Mouse (Mus musculus): ENCODE measurements at regions not wholly inside any gene's neighbourhood (a gene's known extent, or its start where the extent isn't known, plus 50 kb on each side); places are given as distances from the start of the nearest gene placed in this dataset.
A peak's percentile ranks its signal among the peaks of the same experiment; 100 is the strongest.

DNA sequence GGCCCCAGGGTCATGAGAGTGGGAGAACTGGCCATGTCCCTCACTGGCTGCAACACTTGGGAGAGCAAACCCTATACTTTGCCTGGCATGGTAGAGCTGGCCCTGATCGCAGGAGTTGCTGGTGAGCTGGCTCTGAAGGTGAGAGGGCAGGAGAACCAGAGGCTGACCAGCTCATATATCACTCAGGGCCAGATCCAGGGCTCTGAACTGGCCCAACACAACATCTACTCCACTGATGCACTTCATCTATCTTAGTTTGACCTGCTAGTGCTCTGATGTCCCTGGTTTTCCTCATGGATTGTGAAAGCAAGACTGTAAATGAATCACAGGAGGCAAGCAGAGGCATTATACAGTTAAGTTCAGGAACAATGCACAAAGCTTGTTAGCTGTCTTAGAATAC is 137.6 kb upstream of the Mctp2 start:
- DNase-seq (ENCODE audit: low spot score) (no peak), ATAC-seq (no peak)
- H3K4me3 ChIP-seq (ENCODE audit: low read depth, low read length), result no peak overlapping the region
- no peaks in the 10 kb centered on the region for H3K4me1 ChIP-seq (ENCODE audit: insufficient read depth, low read depth, low read length)
- no peaks in the 10 kb centered on the region for H3K9me3 ChIP-seq (ENCODE audit: low read length)
- no peaks in the 10 kb centered on the region for H3K27me3 ChIP-seq (replicated peaks; ENCODE audit: insufficient read depth, low read length)
- H3K9ac ChIP-seq (replicated peaks; ENCODE audit: low read depth), result no peak overlapping the region
- TF ChIP-seq CTCF (IDR thresholded peaks at IDR 0.05) (no peak), EP300 (IDR thresholded peaks at IDR 0.05) (no peak)
- no peaks in the 10 kb centered on the region for H3K36me3 ChIP-seq (ENCODE audit: insufficient read depth, low read length)
- WGBS, result 79% methylated on average over 1 of the region's 1 CpGs
- no peak overlapping the region for H3K4me2 ChIP-seq (replicated peaks; ENCODE audit: low read depth, low read length)
- no peak overlapping the region for H3K27ac ChIP-seq (ENCODE audit: low read length)

DNA sequence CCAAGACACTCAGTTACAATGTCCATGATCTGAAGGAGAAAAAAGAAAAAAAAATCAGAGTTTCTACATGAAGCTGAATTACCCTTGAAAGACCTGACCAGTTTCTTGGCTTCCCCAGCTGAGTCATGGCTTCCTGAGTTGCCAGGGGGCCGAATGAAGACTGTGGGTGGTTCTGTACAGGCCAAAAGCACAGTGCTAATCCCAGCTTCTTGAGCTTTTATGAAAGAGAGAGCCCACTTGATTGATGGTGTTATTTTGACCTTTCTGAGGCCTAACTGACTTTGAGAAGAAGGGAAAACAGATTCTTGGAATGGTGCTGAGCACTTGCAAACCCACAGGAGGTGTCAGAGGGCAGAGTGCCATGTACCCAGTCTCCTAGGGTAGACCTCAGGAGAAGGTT is 138.4 kb upstream of the Mctp2 start:
- H3K36me3 ChIP-seq (ENCODE audit: insufficient read depth, low read length), result no peaks in the 10 kb centered on the region
- DNase-seq (ENCODE audit: low spot score), result no peak
- no peaks in the 10 kb centered on the region for H3K27me3 ChIP-seq (replicated peaks; ENCODE audit: insufficient read depth, low read length)
- no peaks in the 10 kb centered on the region for H3K9me3 ChIP-seq (ENCODE audit: low read length)
- no peak overlapping the region for H3K27ac ChIP-seq (ENCODE audit: low read length)
- no peak for ATAC-seq
- no peak overlapping the region for H3K9ac ChIP-seq (replicated peaks; ENCODE audit: low read depth)
- no peak overlapping the region for H3K4me3 ChIP-seq (ENCODE audit: low read depth, low read length)
- 61% methylated on average over 1 of the region's 1 CpGs for WGBS
- no peaks in the 10 kb centered on the region for H3K4me1 ChIP-seq (ENCODE audit: insufficient read depth, low read depth, low read length)
- H3K4me2 ChIP-seq (replicated peaks; ENCODE audit: low read depth, low read length), result no peak overlapping the region
- TF ChIP-seq CTCF (IDR thresholded peaks at IDR 0.05), result no peak
- TF ChIP-seq EP300 (IDR thresholded peaks at IDR 0.05), result no peak

DNA sequence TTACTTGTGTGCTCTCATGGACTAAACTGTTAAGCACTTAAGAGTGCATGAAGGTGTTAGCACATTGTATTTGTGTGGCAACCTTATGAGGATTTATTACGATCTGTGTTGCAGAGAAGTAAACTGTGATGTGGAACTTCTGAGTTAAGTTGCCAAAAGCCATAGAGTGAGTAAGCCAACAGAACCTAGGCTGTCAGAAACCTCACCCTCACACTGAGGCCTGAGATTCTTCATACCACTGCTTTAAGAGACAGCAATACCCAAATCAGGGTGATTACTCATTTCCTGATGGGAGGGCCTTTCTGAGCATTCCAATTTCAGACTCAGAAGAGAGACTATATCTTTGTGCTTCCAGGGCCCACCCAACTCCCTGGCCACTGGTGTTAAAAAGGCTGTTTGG is 140.5 kb upstream of the Mctp2 start:
- WGBS, result 86% methylated on average over 1 of the region's 1 CpGs
- no peak for DNase-seq (ENCODE audit: low spot score)

GRCm38 (mm10) chr7:72462978-72463377 is 156.6 kb upstream of the Mctp2 start:
- no peak for ATAC-seq
- Histone ChIP-seq H3K36me3 (ENCODE audit: insufficient read depth, low read length) (no peaks in the 10 kb centered on the region), H3K4me1 (ENCODE audit: insufficient read depth, low read depth, low read length) (no peaks in the 10 kb centered on the region), H3K4me3 (ENCODE audit: low read depth, low read length) (no peak overlapping the region), H3K9me3 (ENCODE audit: low read length) (no peaks in the 10 kb centered on the region), H3K27ac (ENCODE audit: low read length) (no peak overlapping the region), H3K4me2 (replicated peaks; ENCODE audit: low read depth, low read length) (no peak overlapping the region), H3K9ac (replicated peaks; ENCODE audit: low read depth) (no peak overlapping the region), H3K27me3 (replicated peaks; ENCODE audit: insufficient read depth, low read length) (no peaks in the 10 kb centered on the region)
- TF ChIP-seq CTCF (IDR thresholded peaks at IDR 0.05) (no peak), EP300 (IDR thresholded peaks at IDR 0.05) (no peak)
- DNase-seq (ENCODE audit: low spot score), result no peak
- WGBS, result 54% methylated on average over 4 of the region's 4 CpGs

More for the DNA sequence above, 140.5 kb upstream of the Mctp2 start:
- no peak for TF ChIP-seq CTCF (IDR thresholded peaks at IDR 0.05)
- TF ChIP-seq EP300 (IDR thresholded peaks at IDR 0.05), result no peak
- no peak overlapping the region for H3K4me3 ChIP-seq (ENCODE audit: low read depth, low read length)
- no peak overlapping the region for H3K9ac ChIP-seq (replicated peaks; ENCODE audit: low read depth)
- no peak overlapping the region for H3K4me2 ChIP-seq (replicated peaks; ENCODE audit: low read depth, low read length)
- H3K36me3 ChIP-seq (ENCODE audit: insufficient read depth, low read length), result no peaks in the 10 kb centered on the region
- H3K9me3 ChIP-seq (ENCODE audit: low read length), result no peaks in the 10 kb centered on the region
- H3K27me3 ChIP-seq (replicated peaks; ENCODE audit: insufficient read depth, low read length), result no peaks in the 10 kb centered on the region
- no peak overlapping the region for H3K27ac ChIP-seq (ENCODE audit: low read length)
- no peak for ATAC-seq
- no peaks in the 10 kb centered on the region for H3K4me1 ChIP-seq (ENCODE audit: insufficient read depth, low read depth, low read length)

- ATAC-seq (no peak), DNase-seq (ENCODE audit: low spot score) (no peak)
- no peaks in the 10 kb centered on the region for H3K9me3 ChIP-seq (ENCODE audit: low read length)
- no peaks in the 10 kb centered on the region for H3K4me1 ChIP-seq (ENCODE audit: insufficient read depth, low read depth, low read length)
- H3K36me3 ChIP-seq (ENCODE audit: insufficient read depth, low read length), result no peaks in the 10 kb centered on the region
- H3K9ac ChIP-seq (replicated peaks; ENCODE audit: low read depth), result no peak overlapping the region
- H3K4me3 ChIP-seq (ENCODE audit: low read depth, low read length), result no peak overlapping the region
- H3K27me3 ChIP-seq (replicated peaks; ENCODE audit: insufficient read depth, low read length), result no peaks in the 10 kb centered on the region
- TF ChIP-seq EP300 (IDR thresholded peaks at IDR 0.05), result no peak
- no peak for TF ChIP-seq CTCF (IDR thresholded peaks at IDR 0.05)
- no peak overlapping the region for H3K27ac ChIP-seq (ENCODE audit: low read length)
- H3K4me2 ChIP-seq (replicated peaks; ENCODE audit: low read depth, low read length), result no peak overlapping the region
- 69% methylated on average over 1 of the region's 1 CpGs for WGBS
Measured at GRCm38 (mm10) chr7:72464658-72465057, 158.2 kb upstream of the Mctp2 start.

- Histone ChIP-seq H3K4me3 (ENCODE audit: low read depth, low read length) (no peak overlapping the region), H3K4me1 (ENCODE audit: insufficient read depth, low read depth, low read length) (no peaks in the 10 kb centered on the region), H3K9me3 (ENCODE audit: low read length) (no peaks in the 10 kb centered on the region), H3K4me2 (replicated peaks; ENCODE audit: low read depth, low read length) (no peak overlapping the region), H3K27ac (ENCODE audit: low read length) (no peak overlapping the region), H3K36me3 (ENCODE audit: insufficient read depth, low read length) (no peaks in the 10 kb centered on the region), H3K9ac (replicated peaks; ENCODE audit: low read depth) (no peak overlapping the region), H3K27me3 (replicated peaks; ENCODE audit: insufficient read depth, low read length) (no peaks in the 10 kb centered on the region)
- ATAC-seq, result no peak
- TF ChIP-seq EP300 (IDR thresholded peaks at IDR 0.05), result no peak
- TF ChIP-seq CTCF (IDR thresholded peaks at IDR 0.05), result no peak
- 54% methylated on average over 2 of the region's 2 CpGs for WGBS
- DNase-seq (ENCODE audit: low spot score), result no peak
Measured at GRCm38 (mm10) chr7:72469691-72470090, 163.3 kb upstream of the Mctp2 start.

- no peak for ATAC-seq
- Histone ChIP-seq H3K4me2 (replicated peaks; ENCODE audit: low read depth, low read length) (no peak overlapping the region), H3K9ac (replicated peaks; ENCODE audit: low read depth) (no peak overlapping the region), H3K9me3 (ENCODE audit: low read length) (no peaks in the 10 kb centered on the region), H3K36me3 (ENCODE audit: insufficient read depth, low read length) (no peaks in the 10 kb centered on the region), H3K4me3 (ENCODE audit: low read depth, low read length) (no peak overlapping the region), H3K27ac (ENCODE audit: low read length) (no peak overlapping the region), H3K4me1 (ENCODE audit: insufficient read depth, low read depth, low read length) (no peaks in the 10 kb centered on the region), H3K27me3 (replicated peaks; ENCODE audit: insufficient read depth, low read length) (no peaks in the 10 kb centered on the region)
- 18% methylated on average over 4 of the region's 4 CpGs for WGBS
- TF ChIP-seq EP300 (IDR thresholded peaks at IDR 0.05) (no peak), CTCF (IDR thresholded peaks at IDR 0.05) (no peak)
- DNase-seq (ENCODE audit: low spot score), result peak; percentile 33
Measured at GRCm38 (mm10) chr7:72474751-72475150, 168.3 kb upstream of the Mctp2 start.
